26 mouse cellular contexts compared by ENCODE assay signal in genomic region chr2:159446886-159447285, GRCm38 (mm10).
A peak's percentile ranks its signal among the peaks of the same experiment; 100 is the strongest.
DNase-seq lines count a peak whose midpoint lies in the region; ATAC-seq and TF ChIP-seq lines count a peak whose summit lies in the region.
"Had no signal": no experiment of that assay in that cellular context is flagged by ENCODE, and none has a peak within 500 bp of the region (broad histone marks: within the 10 kb centered on the region; RNA-seq: fewer than 3 reads in every experiment).

No protein-coding gene starts in this region.

- H3K36me3 ChIP-seq in intestine, postnatal 0 days (ENCODE audit: control insufficient read depth, insufficient read depth) = no peaks in the 10 kb centered on the region
- no peaks in the 10 kb centered on the region for H3K36me3 ChIP-seq in limb, embryonic 10.5 days
- H3K36me3 ChIP-seq in hindbrain, embryonic 11.5 days (ENCODE audit: control insufficient read depth, insufficient read depth, low read length) = no peaks in the 10 kb centered on the region
- H3K36me3 ChIP-seq: forebrain, embryonic 10.5 days; heart, embryonic 10.5 days; heart, embryonic 13.5 days; hindbrain, embryonic 12.5 days had no signal

- WGBS in intestine, postnatal 0 days = 26% methylated on average over 5 of the region's 5 CpGs
- WGBS in limb, embryonic 10.5 days = 79% methylated on average over 5 of the region's 5 CpGs
- 82% methylated on average over 5 of the region's 5 CpGs for WGBS in hindbrain, embryonic 11.5 days

- no peak for TF ChIP-seq CTCF in intestine, postnatal 0 days (IDR thresholded peaks at IDR 0.05; ENCODE audit: low read depth)

- H3K4me3 ChIP-seq in intestine, postnatal 0 days (ENCODE audit: low read depth, low read length) = no peak overlapping the region
- H3K4me3 ChIP-seq in limb, embryonic 10.5 days = no peak overlapping the region
- H3K4me3 ChIP-seq in hindbrain, embryonic 11.5 days (ENCODE audit: low read depth, low read length) = no peak overlapping the region
- H3K4me3 ChIP-seq: forebrain, embryonic 10.5 days; heart, adult 2 months; heart, embryonic 10.5 days; heart, embryonic 13.5 days; hindbrain, embryonic 12.5 days had no signal

- ATAC-seq in intestine, postnatal 0 days = no peak
- ATAC-seq in hindbrain, embryonic 11.5 days (ENCODE audit: low FRiP score) = no peak
- ATAC-seq: activated CD4-positive, CD25-positive, alpha-beta regulatory T cell, adult 4 months; forebrain, embryonic 14.5 days; forebrain, postnatal 0 days; hindbrain, embryonic 16.5 days had no signal

- peak; percentile 0 for DNase-seq in gastrocnemius, adult 18-20 months (ENCODE audit: low spot score)
- DNase-seq in gastrocnemius, postnatal 10 days = no peak
- peak; percentile 68 for DNase-seq in lung, postnatal 10 days
- DNase-seq in lung, postnatal 36 days = peak; percentile 82
- DNase-seq in limb, embryonic 10.5 days (ENCODE audit: low spot score) = no peak
- DNase-seq in hindbrain, embryonic 11.5 days (ENCODE audit: low spot score) = no peak
- DNase-seq in cerebellum, postnatal 4 days (ENCODE audit: low spot score in 2 of 2) = no peak
- DNase-seq: adrenal gland, adult 8-10 months; adrenal gland, postnatal 25 days; cerebellum, adult 11-12 months; cerebellum, adult 8-10 months; cerebellum, postnatal 10 days; cerebellum, postnatal 36 days; forebrain, postnatal 0 days; gastrocnemius, postnatal 36 days; heart, adult 2 months; heart, postnatal 14 days; heart, postnatal 4 days had no signal

- H3K4me1 ChIP-seq in intestine, postnatal 0 days (replicated peaks; ENCODE audit: control insufficient read depth, insufficient read depth, low read length) = no peaks in the 10 kb centered on the region
- peaks cover 13% of the 10 kb centered on the region for H3K4me1 ChIP-seq in limb, embryonic 10.5 days
- H3K4me1 ChIP-seq in hindbrain, embryonic 11.5 days (replicated peaks; ENCODE audit: control insufficient read depth, insufficient read depth, low read length) = no peaks in the 10 kb centered on the region
- H3K4me1 ChIP-seq: heart, embryonic 10.5 days; heart, embryonic 13.5 days; hindbrain, embryonic 12.5 days had no signal

- H3K27ac ChIP-seq in intestine, postnatal 0 days (ENCODE audit: low read depth, low read length) = no peak overlapping the region
- H3K27ac ChIP-seq in limb, embryonic 10.5 days = no peak overlapping the region
- H3K27ac ChIP-seq in hindbrain, embryonic 11.5 days (ENCODE audit: low read depth, low read length) = no peak overlapping the region
- H3K27ac ChIP-seq: forebrain, embryonic 10.5 days; heart, adult 2 months; heart, embryonic 10.5 days; heart, embryonic 13.5 days; hindbrain, embryonic 12.5 days had no signal

- H3K27me3 ChIP-seq in intestine, postnatal 0 days (replicated peaks; ENCODE audit: control insufficient read depth, insufficient read depth, low read length) = no peaks in the 10 kb centered on the region
- no peaks in the 10 kb centered on the region for H3K27me3 ChIP-seq in limb, embryonic 10.5 days (ENCODE audit: low read depth, poor library complexity, severe bottlenecking)
- H3K27me3 ChIP-seq in hindbrain, embryonic 11.5 days (ENCODE audit: control insufficient read depth, insufficient read depth, low read length) = no peaks in the 10 kb centered on the region
- H3K27me3 ChIP-seq: heart, embryonic 13.5 days; hindbrain, embryonic 12.5 days had no signal

- H3K9me3 ChIP-seq in intestine, postnatal 0 days (ENCODE audit: control insufficient read depth) = no peaks in the 10 kb centered on the region
- no peaks in the 10 kb centered on the region for H3K9me3 ChIP-seq in limb, embryonic 10.5 days (replicated peaks)
- no peaks in the 10 kb centered on the region for H3K9me3 ChIP-seq in hindbrain, embryonic 11.5 days (ENCODE audit: control insufficient read depth, low read length)
- H3K9me3 ChIP-seq: forebrain, embryonic 10.5 days; heart, embryonic 10.5 days; heart, embryonic 13.5 days; hindbrain, embryonic 12.5 days had no signal

- peak overlapping the region; percentile 21; the same call in 1 of the 2 replicates for H3K4me2 ChIP-seq in intestine, postnatal 0 days (replicated peaks; ENCODE audit: low read depth)
- H3K4me2 ChIP-seq in hindbrain, embryonic 11.5 days (replicated peaks; ENCODE audit: low read depth, low read length) = no peak overlapping the region
- H3K4me2 ChIP-seq: heart, embryonic 13.5 days; hindbrain, embryonic 12.5 days had no signal

- H3K9ac ChIP-seq in intestine, postnatal 0 days (ENCODE audit: low read depth, low read length) = no peak overlapping the region
- H3K9ac ChIP-seq in hindbrain, embryonic 11.5 days (ENCODE audit: low read depth, low read length) = no peak overlapping the region
- H3K9ac ChIP-seq: forebrain, postnatal 0 days; heart, embryonic 13.5 days; hindbrain, embryonic 12.5 days had no signal

Comparison
In these comparisons a context has a peak if more than half of its experiments do, and no peak if none do; other contexts are left out.
1. DNase-seq: peak in gastrocnemius, adult 18-20 months (single experiment), lung, postnatal 10 days (single experiment) and lung, postnatal 36 days (single experiment); none in gastrocnemius, postnatal 10 days (single experiment), limb, embryonic 10.5 days (single experiment), hindbrain, embryonic 11.5 days (single experiment) and cerebellum, postnatal 4 days (0 of 2).